Mouse (Mus musculus): ENCODE measurements around the gene Nlrp6.
"Not testable (repeated sequence)": the region's sequence is repeated elsewhere in the genome, so short reads cannot be mapped to it uniquely, and the experiment has no call there.

The Nlrp6 gene

GRCm38 (mm10) chr7:140976720-140977119 lies 56.0 kb downstream of the Nlrp6 start:
- not testable (repeated sequence) for DNase-seq
